Mouse (Mus musculus) liver, embryonic 14.5 days (tissue): ENCODE results near the gene Ppm1j. TPM values are rescaled to one million over a fixed set of nuclear protein-coding genes. Genes with fewer than 3 reads are reported as not detected.

Source experiments
- ATAC-seq: fragments of 200-750 bp; cut with Nextera tagmentation; 2 replicates; pipeline ENCODE4 v1.8.0; 2017; ENCODE audit warnings: moderate number of reproducible peaks, mild to moderate bottlenecking, moderate library complexity; ENCODE audit not compliant: insufficient read depth
- DNase-seq, 3 experiments: peaks; one replicate each; pipeline ENCODE4 v3.0.0-alpha.2; 2012 to 2013; ENCODE audit warnings: low read depth in 3 of 3, low spot score in 3 of 3
- H3K27ac ChIP-seq: fragments of 300-500 bp; sonication (generic); 2 replicates; pipeline ENCODE4 v1.5.1; 2014; ENCODE audit warnings: moderate library complexity, mild to moderate bottlenecking, control low read depth, inconsistent platforms
- H3K27me3 ChIP-seq: fragments of 300-500 bp; sonication (generic); 2 replicates; pipeline ENCODE4 v1.6.1; 2014; ENCODE audit warnings: mild to moderate bottlenecking, low read length, moderate library complexity; ENCODE audit not compliant: control insufficient read depth, insufficient read depth
- H3K36me3 ChIP-seq: fragments of 300-500 bp; sonication (generic); replicated peaks from 2 replicates; pipeline ENCODE4 v1.6.1; 2014; ENCODE audit warnings: low read depth; ENCODE audit not compliant: control insufficient read depth, insufficient read depth
- H3K4me1 ChIP-seq, 2 experiments: fragments of 200-500 bp in 1 of 2; fragments of 300-500 bp in 1 of 2; sonication (generic) in 1 of 2; replicated peaks; 2 replicates each; pipeline ENCODE4 v1.6.1; 2012 to 2014; ENCODE audit warnings: antibody characterized with exemption in 1 of 2, inconsistent platforms in 1 of 2, low read length in 1 of 2; ENCODE audit not compliant: control insufficient read depth in 2 of 2, insufficient read depth in 2 of 2
- H3K4me2 ChIP-seq: fragments of 300-500 bp; sonication (generic); 2 replicates; pipeline ENCODE4 v1.6.1; 2014; ENCODE audit warnings: low read depth, mild to moderate bottlenecking, control low read depth, moderate library complexity
- H3K4me3 ChIP-seq, 2 experiments: fragments of 200-500 bp in 1 of 2; fragments of 300-500 bp in 1 of 2; sonication (generic) in 1 of 2; 2 replicates each; pipeline ENCODE4 v1.5.1; 2012 to 2014; ENCODE audit warnings: low read depth in 2 of 2, low read length in 2 of 2, mild to moderate bottlenecking in 2 of 2, control low read depth in 1 of 2, inconsistent platforms in 1 of 2, moderate library complexity in 1 of 2; ENCODE audit not compliant: insufficient read depth in 1 of 2
- H3K9ac ChIP-seq: fragments of 300-500 bp; sonication (generic); replicated peaks from 2 replicates; pipeline ENCODE4 v1.6.1; 2014; ENCODE audit warnings: mild to moderate bottlenecking, control low read depth, moderate library complexity
- H3K9me3 ChIP-seq: fragments of 300-500 bp; sonication (generic); 2 replicates; pipeline ENCODE4 v1.6.1; 2016; ENCODE audit warnings: low read length, mixed read lengths; ENCODE audit not compliant: control insufficient read depth
- CTCF ChIP-seq: IDR thresholded peaks from 2 replicates; pipeline ENCODE4 v1.5.1; 2016; ENCODE audit warnings: antibody characterized with exemption, low read depth, control low read depth
- EP300 ChIP-seq: IDR thresholded peaks from 2 replicates; pipeline ENCODE4 v1.6.1; 2016; ENCODE audit warnings: antibody characterized with exemption, low read depth
- WGBS: fragments of 180-500 bp; shearing (Covaris S2); extraction: QIAGEN DNeasy Blood & Tissue Kit; methylation state at CpG from one replicate; pipeline ENCODE4 v1.1.7; 2014; ENCODE audit not compliant: insufficient replicate concordance; 5-methylcytosine and 5-hydroxymethylcytosine counted together
- polyA plus RNA-seq, 2 experiments: library from polyadenylated mRNA; depleted of rRNA in 1 of 2; stranded (reverse) in 1 of 2; unstranded in 1 of 2; fragments of >200 nt; fragmentation: Nextera tagmentation in 1 of 2; extraction: Ambion mirVana in 1 of 2; gene quantifications; 2 replicates each; pipeline versions ENCODE4 v1.2.1 to v1.2.3; 2012 to 2014

Gene Ppm1j
- polyA plus RNA-seq (2012; rRNA removed) (0.17 and 0.28 TPM in 2 replicates), polyA plus RNA-seq (2014; fragmentation: Nextera tagmentation; extraction: Ambion mirVana) (not detected in 2 replicates)

DNA sequence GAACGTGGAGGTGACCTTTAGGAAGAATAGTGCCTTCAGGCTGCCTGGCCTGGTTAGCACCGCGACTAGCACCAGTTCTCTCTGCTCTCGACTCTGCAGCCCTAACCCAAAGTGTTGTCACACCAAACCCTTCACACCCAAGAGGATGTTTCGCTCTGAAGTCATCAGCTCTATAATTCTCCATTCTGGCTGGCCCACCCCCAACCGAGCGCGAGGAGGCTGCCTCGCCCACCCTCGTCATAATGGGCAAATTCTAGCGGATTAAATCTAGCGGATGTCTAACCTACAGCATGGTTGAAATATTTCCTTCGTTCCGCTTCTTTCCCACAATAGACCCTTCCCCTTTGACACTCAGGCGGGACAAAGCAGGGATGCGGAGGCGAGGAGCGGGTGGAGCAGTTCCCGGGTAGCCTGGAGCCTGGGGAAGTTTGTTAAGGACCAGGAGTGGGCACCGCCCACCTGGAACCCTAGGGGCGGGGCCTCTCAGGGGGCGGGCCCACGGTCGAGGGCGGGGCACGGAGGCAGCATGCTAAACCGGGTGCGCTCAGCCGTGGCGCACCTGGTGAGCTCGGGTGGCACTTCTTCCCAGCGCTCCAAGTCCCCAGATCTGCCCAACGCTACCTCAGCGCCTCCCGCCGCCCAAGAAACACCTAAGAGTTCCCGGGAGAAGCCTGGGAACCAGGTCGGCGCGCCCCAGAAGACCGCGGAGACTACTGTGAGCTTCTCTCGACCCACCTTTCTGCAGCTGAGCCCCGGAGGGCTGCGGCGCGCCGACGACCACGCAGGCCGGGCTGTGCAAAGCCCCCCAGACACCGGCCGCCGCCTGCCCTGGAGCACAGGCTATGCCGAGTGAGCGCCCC lies at the start of gene Ppm1j:
Ppm1j (plus strand) TSS at position 496 of the 860 bp plus-strand sequence.
- Histone ChIP-seq H3K27me3 (peaks cover 81% of the 10 kb centered on the region), H3K4me1 (peaks cover 0 to 1% of the 10 kb centered on the region in 2 experiments; a peak in 1 of 4 replicates), H3K27ac (no peak within 1 kb of the TSS), H3K36me3 (no peaks in the 10 kb centered on the region), H3K4me2 (peak within 1 kb of the TSS; percentile 74), H3K4me3 (peak within 1 kb of the TSS; percentile 16 to 46), H3K9ac (no peak within 1 kb of the TSS), H3K9me3 (no peaks in the 10 kb centered on the region)
- ATAC-seq (peak; percentile 66), DNase-seq (peak in 2 of 3 experiments; percentile 20 to 29)
- TF ChIP-seq CTCF (no peak), EP300 (no peak)
- 2% methylated on average over 53 of the region's 56 CpGs for WGBS

DNA sequence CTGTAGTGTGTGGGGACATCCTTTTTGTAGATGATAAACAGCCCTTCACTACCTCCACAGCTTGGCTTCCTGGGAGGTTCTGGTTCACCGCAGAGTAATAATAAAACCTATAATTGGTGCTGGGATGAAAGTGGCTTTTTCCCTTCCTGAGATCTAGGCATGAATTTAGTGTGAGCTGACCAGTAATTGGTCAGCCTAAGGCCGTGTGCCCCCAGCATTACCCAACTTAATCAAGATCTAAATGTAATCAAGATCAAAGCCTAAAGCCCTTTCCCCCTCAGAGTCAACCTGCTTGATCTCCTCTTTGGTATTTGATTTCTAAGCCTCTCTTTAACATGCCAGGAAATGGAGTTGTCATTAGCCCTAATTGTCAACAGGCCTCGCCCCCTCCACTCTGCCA lies 47.9 kb upstream of the Ppm1j start:
- TF ChIP-seq EP300 = no peak
- no peak for TF ChIP-seq CTCF
- ATAC-seq (no peak), DNase-seq (no peak)
- no peaks in the 10 kb centered on the region for H3K4me1 ChIP-seq
- no peak overlapping the region for H3K27ac ChIP-seq
- no peaks in the 10 kb centered on the region for H3K36me3 ChIP-seq
- no peaks in the 10 kb centered on the region for H3K9me3 ChIP-seq
- H3K9ac ChIP-seq = no peak overlapping the region
- WGBS = 50% methylated on average over 3 of the region's 3 CpGs
- no peak overlapping the region for H3K4me2 ChIP-seq
- H3K4me3 ChIP-seq = no peak overlapping the region
- no peaks in the 10 kb centered on the region for H3K27me3 ChIP-seq

DNA sequence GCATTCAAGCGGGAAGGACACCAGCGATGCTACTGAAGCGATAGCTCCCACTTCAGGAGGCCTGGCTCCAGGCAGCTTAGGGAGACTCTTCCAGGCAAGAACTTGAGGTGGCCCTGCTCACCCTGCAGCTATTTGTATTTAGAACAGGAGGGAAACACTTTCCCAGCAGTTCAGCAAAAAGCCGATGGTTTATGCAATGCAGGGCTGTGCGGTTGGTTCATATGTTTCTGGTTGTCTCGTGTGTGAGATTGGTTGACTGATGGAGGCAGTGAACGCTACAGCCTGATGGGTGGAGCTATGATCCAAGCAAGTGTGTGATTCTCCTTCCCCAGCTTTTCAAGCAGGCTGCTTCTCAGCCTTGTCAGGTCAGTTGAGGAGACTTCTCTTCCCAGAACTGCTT lies 46.2 kb upstream of the Ppm1j start:
- DNase-seq = no peak
- Histone ChIP-seq H3K27me3 (no peaks in the 10 kb centered on the region), H3K4me2 (no peak overlapping the region), H3K4me3 (no peak overlapping the region), H3K36me3 (no peaks in the 10 kb centered on the region), H3K4me1 (no peaks in the 10 kb centered on the region), H3K27ac (no peak overlapping the region), H3K9ac (no peak overlapping the region), H3K9me3 (no peaks in the 10 kb centered on the region)
- 56% methylated on average over 7 of the region's 7 CpGs for WGBS
- TF ChIP-seq EP300 = no peak
- no peak for TF ChIP-seq CTCF
- ATAC-seq = no peak

DNA sequence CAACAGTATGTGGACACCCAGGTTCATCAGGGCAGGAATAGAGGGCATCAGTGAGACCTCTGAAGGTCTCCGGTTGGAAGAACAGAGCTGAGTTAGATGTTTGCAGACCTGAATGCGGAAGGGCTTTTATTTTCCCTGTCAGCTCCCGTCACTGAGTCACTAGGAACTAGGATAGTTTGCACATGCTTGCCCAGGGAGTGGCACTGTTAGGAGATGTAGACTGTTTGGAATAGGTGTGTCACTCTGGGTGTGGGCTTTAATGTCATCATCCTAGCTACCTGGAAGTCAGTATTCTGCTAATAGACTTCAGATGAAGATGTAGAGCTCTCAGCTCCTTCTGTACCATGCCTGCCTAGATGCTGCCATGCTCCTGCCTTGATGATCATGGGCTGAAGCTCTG lies 38.9 kb upstream of the Ppm1j start:
- no peak overlapping the region for H3K27ac ChIP-seq
- no peaks in the 10 kb centered on the region for H3K27me3 ChIP-seq
- H3K9ac ChIP-seq = no peak overlapping the region
- DNase-seq (no peak), ATAC-seq (no peak)
- no peaks in the 10 kb centered on the region for H3K36me3 ChIP-seq
- TF ChIP-seq EP300 (no peak), CTCF (no peak)
- no peak overlapping the region for H3K4me3 ChIP-seq
- H3K4me1 ChIP-seq = no peaks in the 10 kb centered on the region
- no peaks in the 10 kb centered on the region for H3K9me3 ChIP-seq
- no peak overlapping the region for H3K4me2 ChIP-seq
- WGBS = 71% methylated on average over 3 of the region's 3 CpGs

DNA sequence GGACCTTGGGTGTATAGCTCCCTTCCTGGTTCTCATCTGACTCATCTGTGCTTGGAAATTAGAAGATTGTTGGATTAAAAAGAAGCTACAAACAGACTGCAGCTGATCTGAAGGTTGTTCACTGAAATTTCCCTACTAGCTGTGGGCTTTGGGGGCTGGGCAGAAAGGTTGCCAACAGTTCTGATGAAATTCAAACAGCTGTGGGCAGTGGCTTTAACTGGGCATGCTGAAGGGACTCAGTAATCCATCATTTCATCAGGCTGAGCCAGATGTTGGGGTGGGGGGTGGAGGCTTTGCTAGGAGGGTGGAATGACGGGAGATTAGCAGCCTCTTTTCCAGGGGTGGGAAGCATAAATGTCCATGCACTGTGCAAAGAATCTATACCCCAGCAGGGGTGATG lies 37.7 kb upstream of the Ppm1j start:
- Histone ChIP-seq H3K36me3 (no peaks in the 10 kb centered on the region), H3K9me3 (no peaks in the 10 kb centered on the region), H3K27ac (no peak overlapping the region), H3K27me3 (no peaks in the 10 kb centered on the region), H3K4me1 (no peaks in the 10 kb centered on the region), H3K9ac (no peak overlapping the region), H3K4me2 (no peak overlapping the region), H3K4me3 (no peak overlapping the region)
- no peak for TF ChIP-seq CTCF
- TF ChIP-seq EP300 = no peak
- WGBS = 62% methylated on average over 1 of the region's 1 CpGs
- DNase-seq (no peak), ATAC-seq (no peak)
